Mouse (Mus musculus): ENCODE results near the gene Dapp1. TPM values are rescaled to one million over a fixed set of nuclear protein-coding genes. Genes with fewer than 3 reads are reported as not detected.

Gene Dapp1
- polyA plus RNA-seq (2012; ENCODE audit: insufficient read depth, insufficient read length, missing spikeins), result 46.2 and 48.5 TPM in 2 replicates

DNA sequence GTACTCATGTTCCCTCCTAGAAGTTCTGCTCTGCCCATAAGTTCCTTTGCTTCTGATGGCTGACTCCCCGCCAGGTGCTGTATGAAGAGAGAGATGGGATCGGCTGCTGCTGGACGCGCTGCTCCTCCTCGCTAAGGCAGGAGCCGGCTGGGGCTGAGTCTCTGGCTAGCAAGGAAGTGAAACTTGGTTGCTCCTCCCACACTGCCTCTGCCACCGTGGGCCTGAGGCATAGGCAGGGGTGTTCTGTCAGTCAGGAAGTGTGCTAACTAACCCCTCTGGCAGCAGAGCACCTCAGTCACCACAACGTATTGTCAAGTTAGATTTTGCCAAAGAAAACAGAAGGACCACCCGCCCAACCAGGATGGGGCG is at the start of gene Dapp1:
Gene Dapp1 (minus strand): TSS at position 164 of the 369 bp plus-strand sequence.
- TF ChIP-seq POLR2A (IDR thresholded peaks at IDR 0.05; ENCODE audit: borderline replicate concordance, low read depth, low read length), result peak; percentile 83; the same call in 1 of the 2 replicates
- no peak for TF ChIP-seq CTCF (IDR thresholded peaks at IDR 0.05; ENCODE audit: low read depth, low read length)

GRCm38 (mm10) chr3:138030563-138030962 is 49.2 kb upstream of the Dapp1 start:
- Histone ChIP-seq H3K4me3 (ENCODE audit: insufficient read depth, low read length) (no peak overlapping the region), H3K27ac (ENCODE audit: insufficient read depth, low read depth, low read length) (no peak overlapping the region), H3K4me1 (ENCODE audit: control insufficient read depth, insufficient read depth, low read length) (peaks cover 20% of the 10 kb centered on the region)
- no peak for TF ChIP-seq CTCF (IDR thresholded peaks at IDR 0.05; ENCODE audit: low read depth, low read length)
- TF ChIP-seq POLR2A (IDR thresholded peaks at IDR 0.05; ENCODE audit: borderline replicate concordance, low read depth, low read length), result no peak

More for the DNA sequence above, at the start of gene Dapp1:
- H3K27ac ChIP-seq (ENCODE audit: insufficient read depth, low read depth, low read length), result peak within 1 kb of the TSS; percentile 72
- H3K4me1 ChIP-seq (ENCODE audit: control insufficient read depth, insufficient read depth, low read length), result peaks cover 17% of the 10 kb centered on the region
- peak within 1 kb of the TSS; percentile 86 for H3K4me3 ChIP-seq (ENCODE audit: insufficient read depth, low read length)

DNA sequence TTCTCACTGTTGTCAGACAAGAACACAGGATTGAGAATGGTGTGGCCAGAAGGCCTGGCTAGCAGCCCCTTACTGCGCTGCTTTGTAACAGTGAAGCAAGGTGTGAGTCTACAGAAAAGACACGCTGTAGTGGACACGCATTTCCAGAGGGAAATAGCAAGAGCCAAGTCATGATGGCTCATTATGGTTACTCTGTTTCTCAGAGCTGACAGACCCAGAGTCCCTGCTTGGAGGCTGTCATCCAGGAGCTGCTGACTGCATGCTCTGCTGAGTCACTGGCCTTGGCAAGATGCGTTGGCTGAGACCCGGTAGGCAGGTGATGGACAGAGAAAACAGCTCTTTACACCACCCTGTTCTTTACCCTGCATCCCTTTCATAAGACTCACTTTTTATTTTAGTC is 48.0 kb upstream of the Dapp1 start:
- H3K4me1 ChIP-seq (ENCODE audit: control insufficient read depth, insufficient read depth, low read length), result peaks cover 22% of the 10 kb centered on the region
- no peak overlapping the region for H3K27ac ChIP-seq (ENCODE audit: insufficient read depth, low read depth, low read length)
- TF ChIP-seq POLR2A (IDR thresholded peaks at IDR 0.05; ENCODE audit: borderline replicate concordance, low read depth, low read length) (no peak), CTCF (IDR thresholded peaks at IDR 0.05; ENCODE audit: low read depth, low read length) (no peak)
- no peak overlapping the region for H3K4me3 ChIP-seq (ENCODE audit: insufficient read depth, low read length)

- no peak for TF ChIP-seq POLR2A (IDR thresholded peaks at IDR 0.05; ENCODE audit: borderline replicate concordance, low read depth, low read length)
- TF ChIP-seq CTCF (IDR thresholded peaks at IDR 0.05; ENCODE audit: low read depth, low read length), result no peak
- H3K27ac ChIP-seq (ENCODE audit: insufficient read depth, low read depth, low read length), result no peak overlapping the region
- peaks cover 22% of the 10 kb centered on the region for H3K4me1 ChIP-seq (ENCODE audit: control insufficient read depth, insufficient read depth, low read length)
These were observed 46.4 kb upstream of the Dapp1 start for GRCm38 (mm10) chr3:138027575-138028362.

GRCm38 (mm10) chr3:138026286-138026685 is 44.9 kb upstream of the Dapp1 start:
- Histone ChIP-seq H3K4me1 (ENCODE audit: control insufficient read depth, insufficient read depth, low read length) (peaks cover 22% of the 10 kb centered on the region), H3K4me3 (ENCODE audit: insufficient read depth, low read length) (no peak overlapping the region), H3K27ac (ENCODE audit: insufficient read depth, low read depth, low read length) (peak overlapping the region; percentile 64)
- TF ChIP-seq CTCF (IDR thresholded peaks at IDR 0.05; ENCODE audit: low read depth, low read length) (no peak), POLR2A (IDR thresholded peaks at IDR 0.05; ENCODE audit: borderline replicate concordance, low read depth, low read length) (no peak)

More at GRCm38 (mm10) chr3:138027575-138028362, 46.4 kb upstream of the Dapp1 start:
- no peak overlapping the region for H3K4me3 ChIP-seq (ENCODE audit: insufficient read depth, low read length)

DNA sequence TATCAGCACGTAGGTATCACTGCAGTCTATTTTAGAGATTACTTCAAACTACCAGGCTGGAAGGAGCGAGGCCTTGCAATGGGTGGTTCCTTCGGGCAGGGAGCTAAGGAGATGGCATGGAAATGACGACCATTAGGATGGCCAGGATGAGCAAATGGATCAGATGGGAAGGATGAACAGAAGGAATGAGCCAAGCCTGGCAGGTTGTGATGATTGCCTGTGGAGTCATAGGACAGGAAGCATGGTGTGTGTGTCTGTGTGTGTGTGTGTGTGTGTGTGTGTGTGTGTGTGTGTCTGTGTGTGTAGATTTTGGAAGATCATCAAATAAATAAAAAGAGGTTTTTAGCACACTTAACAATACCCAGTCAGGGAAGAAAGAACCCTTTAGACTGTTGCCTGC is 41.3 kb upstream of the Dapp1 start:
- no peak overlapping the region for H3K27ac ChIP-seq (ENCODE audit: insufficient read depth, low read depth, low read length)
- H3K4me3 ChIP-seq (ENCODE audit: insufficient read depth, low read length), result no peak overlapping the region
- TF ChIP-seq POLR2A (IDR thresholded peaks at IDR 0.05; ENCODE audit: borderline replicate concordance, low read depth, low read length), result no peak
- no peak for TF ChIP-seq CTCF (IDR thresholded peaks at IDR 0.05; ENCODE audit: low read depth, low read length)
- peaks cover 14% of the 10 kb centered on the region for H3K4me1 ChIP-seq (ENCODE audit: control insufficient read depth, insufficient read depth, low read length)

GRCm38 (mm10) chr3:138022003-138022402 is 40.7 kb upstream of the Dapp1 start:
- no peak for TF ChIP-seq POLR2A (IDR thresholded peaks at IDR 0.05; ENCODE audit: borderline replicate concordance, low read depth, low read length)
- no peak for TF ChIP-seq CTCF (IDR thresholded peaks at IDR 0.05; ENCODE audit: low read depth, low read length)
- no peak overlapping the region for H3K27ac ChIP-seq (ENCODE audit: insufficient read depth, low read depth, low read length)
- H3K4me3 ChIP-seq (ENCODE audit: insufficient read depth, low read length), result no peak overlapping the region
- H3K4me1 ChIP-seq (ENCODE audit: control insufficient read depth, insufficient read depth, low read length), result peaks cover 8% of the 10 kb centered on the region

DNA sequence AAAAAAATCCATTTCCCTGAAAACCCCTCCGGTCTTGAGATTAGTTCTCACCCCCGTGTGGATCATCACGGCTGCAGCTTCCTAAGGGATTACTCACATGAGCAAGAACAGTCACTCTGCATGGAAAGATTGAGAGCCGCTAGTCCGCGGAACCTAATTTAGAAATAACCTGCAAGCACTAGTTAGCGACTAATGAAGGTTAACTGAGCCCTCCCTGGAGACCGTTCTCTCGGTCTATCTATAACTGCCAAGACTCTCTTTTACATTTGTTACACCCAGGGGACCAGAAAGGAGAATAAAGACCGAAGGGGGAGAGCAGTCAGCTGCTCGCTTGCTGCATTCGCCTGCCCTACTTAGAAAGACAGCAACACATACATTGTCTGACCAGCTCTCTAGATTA is 35.5 kb upstream of the Dapp1 start:
- Histone ChIP-seq H3K27ac (ENCODE audit: insufficient read depth, low read depth, low read length) (no peak overlapping the region), H3K4me1 (ENCODE audit: control insufficient read depth, insufficient read depth, low read length) (0 out of 2 replicates have a peak, but pooled peaks cover 2% of the 10 kb centered on the region), H3K4me3 (ENCODE audit: insufficient read depth, low read length) (no peak overlapping the region)
- TF ChIP-seq POLR2A (IDR thresholded peaks at IDR 0.05; ENCODE audit: borderline replicate concordance, low read depth, low read length) (no peak), CTCF (IDR thresholded peaks at IDR 0.05; ENCODE audit: low read depth, low read length) (no peak)

DNA sequence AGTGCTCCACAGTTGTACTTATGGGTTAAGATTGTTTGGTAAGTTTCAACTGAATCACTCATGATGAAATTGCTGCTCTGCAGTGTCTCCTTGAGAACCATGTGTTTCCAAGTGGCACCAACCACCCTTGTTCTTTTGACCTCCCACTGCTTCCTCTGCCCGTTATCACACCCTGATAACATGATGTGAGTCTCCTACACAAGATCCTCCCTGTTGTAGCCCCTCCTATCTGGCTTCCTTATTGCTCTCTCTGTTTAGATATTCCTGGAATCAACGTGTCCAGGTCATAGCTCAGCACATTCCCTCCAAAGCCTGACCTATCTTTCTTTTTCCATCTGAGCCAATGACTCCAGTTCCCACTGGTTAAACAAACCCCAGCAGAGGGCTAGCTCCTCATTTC is 33.4 kb upstream of the Dapp1 start:
- Histone ChIP-seq H3K4me1 (ENCODE audit: control insufficient read depth, insufficient read depth, low read length) (0 out of 2 replicates have a peak, but pooled peaks cover 2% of the 10 kb centered on the region), H3K4me3 (ENCODE audit: insufficient read depth, low read length) (no peak overlapping the region), H3K27ac (ENCODE audit: insufficient read depth, low read depth, low read length) (no peak overlapping the region)
- TF ChIP-seq POLR2A (IDR thresholded peaks at IDR 0.05; ENCODE audit: borderline replicate concordance, low read depth, low read length) (no peak), CTCF (IDR thresholded peaks at IDR 0.05; ENCODE audit: low read depth, low read length) (no peak)

DNA sequence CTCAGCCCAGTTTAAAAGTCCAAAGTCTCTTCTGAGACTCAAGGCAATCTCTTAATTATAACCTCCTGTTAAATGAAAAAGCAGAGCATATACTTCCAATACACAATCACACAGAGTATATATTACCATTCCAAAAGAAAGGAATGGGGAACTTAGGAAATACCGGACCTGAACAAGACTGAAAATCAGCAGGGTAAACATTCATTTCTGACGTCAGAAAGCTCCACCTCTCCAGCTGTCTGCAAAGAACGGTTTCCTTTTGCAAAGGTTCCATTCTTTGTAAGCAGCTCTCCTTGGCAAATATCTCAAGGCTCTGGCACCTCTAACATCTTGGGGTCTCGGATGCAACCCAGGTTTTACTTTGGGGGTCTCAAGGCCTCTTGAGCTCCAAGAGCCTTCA is 31.0 kb upstream of the Dapp1 start:
- Histone ChIP-seq H3K27ac (ENCODE audit: insufficient read depth, low read depth, low read length) (no peak overlapping the region), H3K4me1 (ENCODE audit: control insufficient read depth, insufficient read depth, low read length) (0 out of 2 replicates have a peak, but pooled peaks cover 2% of the 10 kb centered on the region), H3K4me3 (ENCODE audit: insufficient read depth, low read length) (no peak overlapping the region)
- TF ChIP-seq CTCF (IDR thresholded peaks at IDR 0.05; ENCODE audit: low read depth, low read length) (no peak), POLR2A (IDR thresholded peaks at IDR 0.05; ENCODE audit: borderline replicate concordance, low read depth, low read length) (no peak)

All from bone marrow macrophage, adult 2 months (primary cell).